Mouse (Mus musculus) ES-Bruce4 (cell line): ENCODE data around the gene Tnfsfm13. TPM values are rescaled to one million over a fixed set of nuclear protein-coding genes. Genes with fewer than 3 reads are reported as not detected.

Experiments
- H3K27ac ChIP-seq: 2 replicates; pipeline ENCODE4 v1.5.1; 2012; ENCODE audit warnings: low read length, inconsistent platforms; ENCODE audit not compliant: insufficient read depth
- H3K27me3 ChIP-seq: 2 replicates; pipeline ENCODE4 v1.6.1; 2012; ENCODE audit warnings: mild to moderate bottlenecking, low read length, inconsistent platforms; ENCODE audit not compliant: control insufficient read depth, poor library complexity, insufficient read depth, severe bottlenecking
- H3K36me3 ChIP-seq: 2 replicates; pipeline ENCODE4 v1.6.1; 2012; ENCODE audit warnings: inconsistent platforms, mild to moderate bottlenecking, low read length, moderate library complexity; ENCODE audit not compliant: control insufficient read depth, poor library complexity, insufficient read depth, severe bottlenecking
- H3K4me1 ChIP-seq: one replicate; pipeline ENCODE4 v1.8.1; 2011; ENCODE audit warnings: low read length; ENCODE audit not compliant: control insufficient read depth, insufficient read depth
- H3K4me3 ChIP-seq: 2 replicates; pipeline ENCODE4 v1.5.1; 2011; ENCODE audit warnings: low read depth, mild to moderate bottlenecking, low read length
- H3K9ac ChIP-seq: 2 replicates; pipeline ENCODE4 v1.6.1; 2012; ENCODE audit warnings: low read depth, mild to moderate bottlenecking, inconsistent platforms; ENCODE audit not compliant: poor library complexity, severe bottlenecking
- H3K9me3 ChIP-seq: replicated peaks from 2 replicates; pipeline ENCODE4 v1.6.1; 2012; ENCODE audit warnings: mild to moderate bottlenecking, low read length, inconsistent platforms; ENCODE audit not compliant: control insufficient read depth, poor library complexity, insufficient read depth, severe bottlenecking
- CTCF ChIP-seq: IDR thresholded peaks from one replicate; pipeline ENCODE4 v1.8.1; 2011; ENCODE audit warnings: low read depth, low read length
- EP300 ChIP-seq: IDR thresholded peaks from 2 replicates; pipeline ENCODE4 v1.6.1; 2011; ENCODE audit warnings: low read depth, low read length; ENCODE audit not compliant: insufficient read depth
- POLR2A ChIP-seq: IDR thresholded peaks from one replicate; pipeline ENCODE4 v1.8.1; 2011; ENCODE audit warnings: low read length; ENCODE audit not compliant: insufficient read depth
- polyA plus RNA-seq: library from polyadenylated mRNA; stranded (reverse); fragments of >200 nt; gene quantifications from 2 replicates; pipeline ENCODE4 v1.2.4, GENCODE M21; 2011; ENCODE audit warnings: low read depth; ENCODE audit not compliant: missing spikeins, insufficient read depth, insufficient read length

Tnfsfm13 gene
- polyA plus RNA-seq, 1 experiment: 3.6 TPM

DNA sequence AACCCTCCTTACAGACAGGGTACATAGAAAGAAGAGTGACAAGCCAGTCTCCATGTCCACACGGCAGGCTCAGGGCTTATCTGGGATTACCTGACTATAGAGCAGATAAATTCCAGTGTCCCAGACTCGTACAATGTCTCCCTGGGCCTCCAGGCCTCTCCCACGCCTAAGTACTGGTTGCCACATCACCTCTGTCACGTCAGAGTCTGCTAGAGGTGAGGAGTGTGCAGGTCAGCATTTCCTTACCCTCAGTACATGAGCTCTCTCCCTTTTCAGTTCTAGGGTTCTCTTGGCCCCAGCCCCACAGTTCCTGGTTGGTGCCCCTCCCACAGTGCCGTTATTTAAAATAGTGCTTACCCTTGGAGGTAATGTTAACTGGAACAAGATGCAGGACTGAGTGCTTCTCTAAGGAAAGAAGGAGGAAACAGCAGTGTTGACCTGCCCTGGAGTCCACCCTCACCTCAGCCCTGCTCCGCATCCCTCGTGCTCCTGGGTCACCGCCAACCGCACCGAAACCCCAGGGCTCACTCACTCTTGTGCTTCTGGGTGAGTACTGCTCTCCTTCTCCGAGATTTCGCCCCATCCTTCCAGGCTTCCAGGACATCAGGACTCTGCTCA is 11.7 kb downstream of the Tnfsfm13 start:
- Histone ChIP-seq H3K27ac (peak overlapping the region; percentile 65), H3K9me3 (no peaks in the 10 kb centered on the region), H3K4me1 (no peaks in the 10 kb centered on the region), H3K27me3 (no peaks in the 10 kb centered on the region), H3K36me3 (peaks cover 11% of the 10 kb centered on the region), H3K4me3 (peak overlapping the region; percentile 68), H3K9ac (peak overlapping the region; percentile 85)
- TF ChIP-seq POLR2A: no peak
- TF ChIP-seq CTCF: no peak

DNA sequence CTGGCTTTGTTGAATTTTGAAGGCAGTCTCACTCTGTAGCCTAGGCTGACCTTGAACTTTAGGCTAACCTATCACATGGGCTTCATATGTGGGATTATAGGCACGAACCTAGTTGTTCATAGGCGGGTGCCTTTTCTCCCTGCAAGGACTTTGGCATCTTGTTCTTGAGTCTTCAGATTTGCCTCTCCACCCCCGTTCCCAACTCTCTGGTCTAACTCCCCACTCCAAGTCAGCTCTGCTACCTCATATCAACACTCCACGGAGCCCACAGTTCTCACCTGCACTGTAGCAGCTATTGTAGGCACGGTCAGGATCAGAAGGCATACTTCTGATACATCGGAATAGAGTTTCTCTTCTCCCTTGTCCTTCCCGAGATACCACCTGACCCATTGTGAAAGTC is 12.3 kb downstream of the Tnfsfm13 start:
- peak overlapping the region; percentile 65 for H3K27ac ChIP-seq
- peaks cover 18% of the 10 kb centered on the region for H3K36me3 ChIP-seq
- H3K27me3 ChIP-seq: no peaks in the 10 kb centered on the region
- TF ChIP-seq POLR2A (no peak), EP300 (no peak), CTCF (no peak)
- H3K4me1 ChIP-seq: no peaks in the 10 kb centered on the region
- peak overlapping the region; percentile 68 for H3K4me3 ChIP-seq
- no peaks in the 10 kb centered on the region for H3K9me3 ChIP-seq
- H3K9ac ChIP-seq: peak overlapping the region; percentile 85

DNA sequence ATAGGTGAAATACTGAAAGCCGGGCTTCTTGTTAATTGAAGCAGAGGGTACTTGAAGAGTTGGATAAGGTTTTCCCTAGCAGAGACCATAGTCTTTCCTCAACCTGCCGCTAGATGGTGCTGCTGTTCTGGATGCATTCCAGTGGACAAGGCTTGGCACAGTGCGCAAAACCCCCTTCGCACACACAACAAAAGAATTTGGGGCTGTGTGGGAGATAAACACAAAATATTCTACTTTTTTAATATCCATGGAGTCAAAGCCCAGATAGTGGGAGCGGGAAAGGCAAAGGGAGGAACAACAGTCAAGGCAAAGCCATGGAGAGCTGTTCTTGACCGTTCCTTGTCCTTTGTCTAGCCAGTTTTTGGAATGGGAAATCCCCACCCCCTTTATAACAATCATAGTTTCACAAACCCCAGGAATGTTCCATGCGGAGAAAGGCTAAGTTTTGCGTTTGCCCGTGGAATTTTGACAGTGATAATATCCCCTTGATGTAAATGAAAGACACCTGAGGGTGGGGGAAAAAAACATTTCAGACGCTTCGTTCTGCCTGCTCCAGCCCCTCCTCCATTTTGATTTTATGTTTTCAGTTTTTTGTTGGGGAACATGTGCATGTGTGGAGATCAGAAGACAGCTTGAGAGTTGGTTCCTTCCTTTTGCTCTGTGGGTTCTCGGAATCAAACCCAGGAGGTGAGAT is 12.9 kb downstream of the Tnfsfm13 start:
- Histone ChIP-seq H3K27me3 (no peaks in the 10 kb centered on the region), H3K9me3 (no peaks in the 10 kb centered on the region), H3K9ac (peak overlapping the region; percentile 85), H3K36me3 (peaks cover 24% of the 10 kb centered on the region), H3K27ac (peak overlapping the region; percentile 65; the same call in 1 of the 2 replicates), H3K4me3 (peak overlapping the region; percentile 71), H3K4me1 (no peaks in the 10 kb centered on the region)
- TF ChIP-seq POLR2A (no peak), CTCF (peak; percentile 86)

DNA sequence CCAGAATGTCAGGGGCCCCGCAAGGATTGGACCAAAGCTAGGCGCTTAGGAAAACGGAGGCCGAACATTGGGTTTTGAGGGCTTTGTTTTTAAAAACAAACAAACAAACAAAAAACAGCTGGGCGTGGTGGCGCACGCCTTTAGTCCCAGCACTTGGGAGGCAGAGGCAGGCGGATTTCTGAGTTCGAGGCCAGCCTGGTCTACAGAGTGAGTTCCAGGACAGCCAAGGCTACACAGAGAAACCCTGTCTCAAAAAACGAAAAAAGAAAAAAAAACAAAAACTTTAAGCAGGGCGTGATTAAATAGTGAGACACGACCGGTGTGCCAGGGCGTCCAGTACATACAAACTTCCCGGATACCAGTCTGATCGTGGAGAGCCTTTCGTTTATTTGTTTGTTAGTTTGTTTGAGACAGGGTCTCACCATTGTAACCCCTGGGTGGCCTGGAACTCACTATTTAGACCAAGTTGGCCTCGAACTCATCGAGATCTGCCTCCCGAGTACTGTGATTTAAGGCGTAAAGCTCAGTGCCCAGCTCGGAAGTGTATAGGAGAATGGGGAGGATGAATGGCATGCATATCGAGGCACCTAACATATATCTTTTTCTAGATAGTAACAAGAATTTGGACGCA is 13.6 kb downstream of the Tnfsfm13 start:
- TF ChIP-seq EP300: no peak
- no peak for TF ChIP-seq POLR2A
- TF ChIP-seq CTCF: no peak
- Histone ChIP-seq H3K9ac (peak overlapping the region; percentile 85), H3K4me3 (peak overlapping the region; percentile 71), H3K4me1 (no peaks in the 10 kb centered on the region), H3K36me3 (peaks cover 30% of the 10 kb centered on the region), H3K27me3 (no peaks in the 10 kb centered on the region), H3K9me3 (no peaks in the 10 kb centered on the region), H3K27ac (peak overlapping the region; percentile 32)

DNA sequence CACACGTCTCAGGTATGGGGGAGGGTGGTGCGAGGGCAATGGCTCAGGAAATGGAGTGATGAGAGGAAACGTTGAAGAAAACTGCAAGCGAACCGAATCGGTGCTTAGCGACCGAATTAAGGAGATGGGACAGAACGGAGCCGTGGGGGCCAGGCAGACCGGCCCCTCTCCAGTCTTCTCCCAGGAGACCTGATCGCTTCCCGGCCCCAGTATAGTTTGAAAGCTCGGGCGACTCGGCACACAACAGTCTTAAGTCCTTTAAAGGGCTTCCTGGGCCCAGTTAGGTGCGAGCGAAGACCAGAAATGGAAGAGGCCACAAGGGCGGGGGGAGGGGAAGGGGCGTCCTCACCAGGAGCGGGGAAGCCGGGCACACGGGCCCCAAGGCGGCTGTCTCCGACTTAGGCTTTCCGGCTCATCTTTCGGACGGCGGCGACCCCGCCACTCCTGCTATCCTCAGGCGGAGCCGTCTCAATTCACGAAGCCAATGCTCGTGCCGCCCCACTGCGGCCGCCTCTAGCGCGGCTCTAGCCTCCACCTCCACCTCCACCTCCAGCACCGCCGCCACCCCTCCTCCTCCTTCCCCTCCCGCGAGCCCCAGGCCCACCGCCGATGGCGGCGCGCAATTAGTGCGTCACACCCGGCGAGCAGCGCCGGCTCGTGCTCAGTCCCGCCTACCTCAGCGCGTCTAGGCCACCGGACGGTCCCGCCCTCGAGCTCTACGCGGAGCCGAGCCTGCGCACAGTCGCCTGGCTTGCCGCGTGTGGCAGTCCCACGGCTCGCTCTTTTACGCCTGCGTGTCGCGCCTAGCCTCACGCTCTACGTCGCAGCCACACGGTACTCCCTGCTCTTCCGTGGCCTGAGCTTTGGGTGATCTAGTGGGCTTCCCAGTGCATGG is 14.3 kb downstream of the Tnfsfm13 start, which contains the start of gene Senp3:
Senp3 (minus strand) TSS at position 771 of the 895 bp plus-strand sequence.
- H3K4me1 ChIP-seq: no peaks in the 10 kb centered on the region
- H3K9ac ChIP-seq: peak within 1 kb of the TSS; percentile 85
- peak within 1 kb of the TSS; percentile 71 for H3K4me3 ChIP-seq
- H3K27ac ChIP-seq: peak within 1 kb of the TSS; percentile 58
- H3K36me3 ChIP-seq: peaks cover 38% of the 10 kb centered on the region
- no peaks in the 10 kb centered on the region for H3K27me3 ChIP-seq
- H3K9me3 ChIP-seq: no peaks in the 10 kb centered on the region
- TF ChIP-seq CTCF (no peak), EP300 (peak; percentile 65; the same call in 1 of the 2 replicates), POLR2A (peak; percentile 86)
